Mouse (Mus musculus) hindbrain, embryonic 10.5 days (tissue): ENCODE measurements at regions not wholly inside any gene's neighbourhood (a gene's known extent, or its start where the extent isn't known, plus 50 kb on each side); places are given as distances from the start of the nearest gene placed in this dataset.

Experiments
- DNase-seq: peaks from one replicate; pipeline ENCODE4 v3.0.0-alpha.2; 2017; ENCODE audit warnings: low spot score
- H3K27ac ChIP-seq: fragments of 300-500 bp; sonication (generic); 2 replicates; pipeline ENCODE4 v1.5.1; 2016; ENCODE audit warnings: mild to moderate bottlenecking, moderate library complexity
- H3K27me3 ChIP-seq: fragments of 300-500 bp; sonication (generic); 2 replicates; pipeline ENCODE4 v1.6.1; 2016; ENCODE audit warnings: mild to moderate bottlenecking; ENCODE audit not compliant: poor library complexity, insufficient read depth, severe bottlenecking
- H3K36me3 ChIP-seq: fragments of 300-500 bp; sonication (generic); 2 replicates; pipeline ENCODE4 v1.6.1; 2016; ENCODE audit warnings: mild to moderate bottlenecking, moderate library complexity
- H3K4me1 ChIP-seq: fragments of 300-500 bp; sonication (generic); replicated peaks from 2 replicates; pipeline ENCODE4 v1.6.1; 2016; ENCODE audit warnings: mild to moderate bottlenecking
- H3K4me3 ChIP-seq: fragments of 300-500 bp; sonication (generic); 2 replicates; pipeline ENCODE4 v1.5.1; 2016; ENCODE audit warnings: mild to moderate bottlenecking, moderate library complexity
- H3K9me3 ChIP-seq: fragments of 300-500 bp; sonication (generic); 2 replicates; pipeline ENCODE4 v1.6.1; 2016; ENCODE audit warnings: mild to moderate bottlenecking, moderate library complexity
- WGBS: fragments of 180-500 bp; shearing (Covaris S2); methylation state at CpG from one replicate; pipeline ENCODE4 v1.1.7; 2016; 5-methylcytosine and 5-hydroxymethylcytosine counted together

GRCm38 (mm10) chr6:81611980-81612379, 311.5 kb upstream of the Gcfc2 start:
- Histone ChIP-seq H3K9me3 (no peaks in the 10 kb centered on the region), H3K27ac (no peak overlapping the region), H3K4me3 (no peak overlapping the region), H3K36me3 (no peaks in the 10 kb centered on the region), H3K4me1 (no peaks in the 10 kb centered on the region), H3K27me3 (no peaks in the 10 kb centered on the region)
- WGBS: 88% methylated on average over 6 of the region's 6 CpGs
- no peak for DNase-seq

- Histone ChIP-seq H3K27me3 (no peaks in the 10 kb centered on the region), H3K9me3 (no peaks in the 10 kb centered on the region), H3K4me3 (no peak overlapping the region), H3K36me3 (no peaks in the 10 kb centered on the region), H3K27ac (no peak overlapping the region), H3K4me1 (no peaks in the 10 kb centered on the region)
- WGBS: 80% methylated on average over 2 of the region's 2 CpGs
- DNase-seq: no peak
Measured at GRCm38 (mm10) chr6:81618018-81618417, 305.5 kb upstream of the Gcfc2 start.

- Histone ChIP-seq H3K9me3 (no peaks in the 10 kb centered on the region), H3K4me3 (no peak overlapping the region), H3K4me1 (no peaks in the 10 kb centered on the region), H3K36me3 (no peaks in the 10 kb centered on the region), H3K27ac (no peak overlapping the region), H3K27me3 (no peaks in the 10 kb centered on the region)
- 94% methylated on average over 4 of the region's 4 CpGs for WGBS
- DNase-seq: no peak
Measured at GRCm38 (mm10) chr6:81621028-81621427, 302.4 kb upstream of the Gcfc2 start.

GRCm38 (mm10) chr6:81622714-81623113, 300.8 kb upstream of the Gcfc2 start:
- H3K36me3 ChIP-seq: no peaks in the 10 kb centered on the region
- H3K4me1 ChIP-seq: no peaks in the 10 kb centered on the region
- no peak overlapping the region for H3K27ac ChIP-seq
- no peaks in the 10 kb centered on the region for H3K9me3 ChIP-seq
- no peaks in the 10 kb centered on the region for H3K27me3 ChIP-seq
- DNase-seq: no peak
- 85% methylated on average over 5 of the region's 5 CpGs for WGBS
- H3K4me3 ChIP-seq: no peak overlapping the region

GRCm38 (mm10) chr6:81625016-81625415, 298.5 kb upstream of the Gcfc2 start:
- Histone ChIP-seq H3K27me3 (no peaks in the 10 kb centered on the region), H3K36me3 (no peaks in the 10 kb centered on the region), H3K4me3 (no peak overlapping the region), H3K9me3 (no peaks in the 10 kb centered on the region), H3K4me1 (no peaks in the 10 kb centered on the region), H3K27ac (no peak overlapping the region)
- WGBS: 72% methylated on average over 5 of the region's 5 CpGs
- no peak for DNase-seq

- Histone ChIP-seq H3K4me1 (no peaks in the 10 kb centered on the region), H3K36me3 (no peaks in the 10 kb centered on the region), H3K9me3 (no peaks in the 10 kb centered on the region), H3K27ac (no peak overlapping the region), H3K4me3 (no peak overlapping the region), H3K27me3 (no peaks in the 10 kb centered on the region)
- 64% methylated on average over 3 of the region's 3 CpGs for WGBS
- no peak for DNase-seq
Measured at GRCm38 (mm10) chr6:81633586-81633985, 289.9 kb upstream of the Gcfc2 start.

GRCm38 (mm10) chr6:81647615-81648375, 275.7 kb upstream of the Gcfc2 start:
- 88% methylated on average over 3 of the region's 3 CpGs for WGBS
- H3K36me3 ChIP-seq: no peaks in the 10 kb centered on the region
- no peak overlapping the region for H3K27ac ChIP-seq
- no peaks in the 10 kb centered on the region for H3K9me3 ChIP-seq
- no peaks in the 10 kb centered on the region for H3K27me3 ChIP-seq
- DNase-seq: no peak
- H3K4me3 ChIP-seq: no peak overlapping the region
- no peaks in the 10 kb centered on the region for H3K4me1 ChIP-seq

- H3K4me1 ChIP-seq: no peaks in the 10 kb centered on the region
- H3K27ac ChIP-seq: no peak overlapping the region
- no peaks in the 10 kb centered on the region for H3K9me3 ChIP-seq
- no peak overlapping the region for H3K4me3 ChIP-seq
- no peak for DNase-seq
- no peaks in the 10 kb centered on the region for H3K36me3 ChIP-seq
- H3K27me3 ChIP-seq: no peaks in the 10 kb centered on the region
- WGBS: 72% methylated on average over 2 of the region's 2 CpGs
Measured at GRCm38 (mm10) chr6:81651856-81652255, 271.6 kb upstream of the Gcfc2 start.

- no peak overlapping the region for H3K27ac ChIP-seq
- no peak for DNase-seq
- H3K4me3 ChIP-seq: no peak overlapping the region
- WGBS: 88% methylated on average over 2 of the region's 2 CpGs
- H3K4me1 ChIP-seq: peaks cover 5% of the 10 kb centered on the region
- no peaks in the 10 kb centered on the region for H3K36me3 ChIP-seq
- H3K9me3 ChIP-seq: no peaks in the 10 kb centered on the region
- no peaks in the 10 kb centered on the region for H3K27me3 ChIP-seq
Measured at GRCm38 (mm10) chr6:81655205-81655604, 268.3 kb upstream of the Gcfc2 start.

- DNase-seq: peak; percentile 42
- Histone ChIP-seq H3K36me3 (no peaks in the 10 kb centered on the region), H3K27me3 (no peaks in the 10 kb centered on the region), H3K4me3 (peak overlapping the region; percentile 16; the same call in 1 of the 2 replicates), H3K27ac (peak overlapping the region; percentile 79), H3K4me1 (peaks cover 19% of the 10 kb centered on the region), H3K9me3 (no peaks in the 10 kb centered on the region)
- 38% methylated on average over 17 of the region's 17 CpGs for WGBS
Measured at GRCm38 (mm10) chr6:81660478-81661395, 262.7 kb upstream of the Gcfc2 start.

- Histone ChIP-seq H3K9me3 (no peaks in the 10 kb centered on the region), H3K27me3 (no peaks in the 10 kb centered on the region), H3K4me1 (no peaks in the 10 kb centered on the region), H3K27ac (no peak overlapping the region), H3K36me3 (no peaks in the 10 kb centered on the region), H3K4me3 (no peak overlapping the region)
- DNase-seq: no peak
- WGBS: 74% methylated on average over 1 of the region's 1 CpGs
Measured at GRCm38 (mm10) chr6:81668944-81669343, 254.5 kb upstream of the Gcfc2 start.

- DNase-seq: no peak
- no peaks in the 10 kb centered on the region for H3K4me1 ChIP-seq
- no peak overlapping the region for H3K4me3 ChIP-seq
- H3K36me3 ChIP-seq: no peaks in the 10 kb centered on the region
- no peaks in the 10 kb centered on the region for H3K27me3 ChIP-seq
- 86% methylated on average over 2 of the region's 2 CpGs for WGBS
- H3K9me3 ChIP-seq: no peaks in the 10 kb centered on the region
- H3K27ac ChIP-seq: no peak overlapping the region
Measured at GRCm38 (mm10) chr6:81673316-81673715, 250.2 kb upstream of the Gcfc2 start.

- no peaks in the 10 kb centered on the region for H3K36me3 ChIP-seq
- H3K9me3 ChIP-seq: no peaks in the 10 kb centered on the region
- H3K27me3 ChIP-seq: no peaks in the 10 kb centered on the region
- H3K4me3 ChIP-seq: no peak overlapping the region
- H3K4me1 ChIP-seq: no peaks in the 10 kb centered on the region
- WGBS: 89% methylated on average over 7 of the region's 7 CpGs
- no peak overlapping the region for H3K27ac ChIP-seq
- DNase-seq: no peak
Measured at GRCm38 (mm10) chr6:81697284-81697683, 226.2 kb upstream of the Gcfc2 start.
